Mouse (Mus musculus): ENCODE results near the gene Spag8.

Spag8 gene

GRCm38 (mm10) chr4:43653161-43654015, at the start of gene Spag8:
TSS of gene Spag8 (minus strand) at chr4:43653594.
- DNase-seq (ENCODE audit: low spot score): peak; percentile 57

- DNase-seq (ENCODE audit: low spot score): no peak
Observed at GRCm38 (mm10) chr4:43700707-43701106, 47.3 kb upstream of the Spag8 start, which contains the start of gene Olfr70. TSS of gene Olfr70 (minus strand) at chr4:43700807.

GRCm38 (mm10) chr4:43696561-43696960, 43.2 kb upstream of the Spag8 start:
- DNase-seq (ENCODE audit: low spot score): no peak

- DNase-seq (ENCODE audit: low spot score): peak; percentile 52
Observed at GRCm38 (mm10) chr4:43695249-43695671, 41.9 kb upstream of the Spag8 start.

- no peak for DNase-seq (ENCODE audit: low spot score)
Observed at GRCm38 (mm10) chr4:43694439-43695248, 41.2 kb upstream of the Spag8 start.

GRCm38 (mm10) chr4:43693806-43694241, 40.4 kb upstream of the Spag8 start:
- DNase-seq (ENCODE audit: low spot score): no peak

- DNase-seq (ENCODE audit: low spot score): no peak
Observed at GRCm38 (mm10) chr4:43691026-43691425, 37.6 kb upstream of the Spag8 start.

- DNase-seq (ENCODE audit: low spot score): no peak
Observed at GRCm38 (mm10) chr4:43690021-43690420, 36.6 kb upstream of the Spag8 start.

- no peak for DNase-seq (ENCODE audit: low spot score)
Observed at GRCm38 (mm10) chr4:43679416-43680043, 26.1 kb upstream of the Spag8 start.

- DNase-seq (ENCODE audit: low spot score): no peak
Observed at GRCm38 (mm10) chr4:43678541-43678940, 25.1 kb upstream of the Spag8 start.

GRCm38 (mm10) chr4:43675608-43676007, 22.2 kb upstream of the Spag8 start:
- DNase-seq (ENCODE audit: low spot score): no peak

- DNase-seq (ENCODE audit: low spot score): no peak
Observed at GRCm38 (mm10) chr4:43674974-43675373, 21.6 kb upstream of the Spag8 start.

- DNase-seq (ENCODE audit: low spot score): no peak
Observed at GRCm38 (mm10) chr4:43673703-43674102, 20.3 kb upstream of the Spag8 start.

- peak; percentile 86 for DNase-seq (ENCODE audit: low spot score)
Observed at GRCm38 (mm10) chr4:43672070-43672469, 18.7 kb upstream of the Spag8 start.

- DNase-seq (ENCODE audit: low spot score): no peak
Observed at GRCm38 (mm10) chr4:43669428-43669794, 16.0 kb upstream of the Spag8 start.

GRCm38 (mm10) chr4:43668782-43669427, 15.5 kb upstream of the Spag8 start, which contains the start of the genes Tmem8b and Fam221b:
TSS of gene Tmem8b (plus strand) at chr4:43668971.
TSS of gene Fam221b (minus strand) at chr4:43669145.
- peak; percentile 89 for DNase-seq (ENCODE audit: low spot score)

- no peak for DNase-seq (ENCODE audit: low spot score)
Observed at GRCm38 (mm10) chr4:43666412-43666811, 13.0 kb upstream of the Spag8 start.

GRCm38 (mm10) chr4:43657146-43657545, 3.8 kb upstream of the Spag8 start:
- no peak for DNase-seq (ENCODE audit: low spot score)

GRCm38 (mm10) chr4:43656339-43657109, 3.1 kb upstream of the Spag8 start, which contains the start of gene Hint2:
TSS of gene Hint2 (minus strand) at chr4:43656466.
- peak; percentile 92 for DNase-seq (ENCODE audit: low spot score)

GRCm38 (mm10) chr4:43655656-43656338, 2.4 kb upstream of the Spag8 start:
- DNase-seq (ENCODE audit: low spot score): no peak

Data from ovary, postnatal 36 days (tissue).